Mouse (Mus musculus) CH12.LX (cell line): Measurements from ENCODE around the gene Cacna1c.

Source experiments
- POLR2A ChIP-seq: IDR thresholded peaks from 2 replicates; pipeline ENCODE4 v1.6.1; 2011; ENCODE audit warnings: low read depth, mild to moderate bottlenecking, improper control_type of control experiment, low read length
- ZMIZ1 ChIP-seq: IDR thresholded peaks from 2 replicates; pipeline ENCODE4 v1.6.1; 2012; ENCODE audit warnings: low read depth, mild to moderate bottlenecking, inconsistent platforms, low read length, improper control_type of control experiment
- ZNF384 ChIP-seq: IDR thresholded peaks from 2 replicates; pipeline ENCODE4 v1.6.1; 2012; ENCODE audit warnings: low read depth, low read length, improper control_type of control experiment, inconsistent platforms

- no peak for TF ChIP-seq POLR2A
- TF ChIP-seq ZNF384 = no peak
- TF ChIP-seq ZMIZ1 = no peak
These were observed 88.9 kb downstream of the Cacna1c start for GRCm38 (mm10) chr6:119107140-119107855.
